Mouse (Mus musculus) T-helper 2 cell (primary cell): ENCODE results near the gene Chd4.
"Not testable (repeated sequence)": the region's sequence is repeated elsewhere in the genome, so short reads cannot be mapped to it uniquely, and the experiment has no call there.

Experiments used
- in situ Hi-C: fragments of 300-600 bp; cut with MboI, MseI; formaldehyde crosslinking; loops from one replicate; pipeline ENCODE4 v1.15.1; 2025; ENCODE audit warnings: high pct_unique_total_duplicates

Chd4 gene

GRCm38 (mm10) chr6:125095391-125096278 is at the start of gene Chd4:
Chd4 (plus strand) TSS chr6:125095981.
- in situ Hi-C loops = no loop called here

GRCm38 (mm10) chr6:125046691-125047090 is 49.1 kb upstream of the Chd4 start:
- in situ Hi-C loops = loop anchor here (5.0 kb wide), 1 partner anchor 36 kb away; no protein-coding TSS in a partner anchor

DNA sequence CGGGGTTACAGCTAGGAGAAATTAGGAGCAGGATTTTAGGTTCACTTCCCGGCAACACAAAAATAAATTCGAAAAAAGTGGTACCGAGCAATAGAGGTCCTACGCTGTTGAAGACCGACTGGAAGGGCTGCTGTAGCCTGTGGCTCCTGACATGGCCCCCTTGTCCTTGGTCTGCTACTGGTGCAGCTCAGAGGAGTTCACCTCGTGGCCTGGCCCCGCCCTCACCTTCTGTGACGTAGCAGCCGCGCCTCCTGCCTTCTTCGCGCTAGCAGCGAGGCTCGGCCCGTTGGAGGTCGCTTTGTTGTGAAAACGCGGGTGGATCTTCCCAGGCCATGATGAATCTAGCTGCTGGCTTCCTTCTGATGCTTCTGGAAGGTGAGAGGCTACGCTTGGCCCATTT is 46.1 kb upstream of the Chd4 start, which contains the start of gene Acrbp:
Gene Acrbp (plus strand): TSS at position 12 of the 400 bp plus-strand sequence.
- in situ Hi-C loops = loop anchor here (5.0 kb wide), 1 partner anchor 33 kb away; no protein-coding TSS in a partner anchor

- in situ Hi-C loops = no loop called here
Measured at GRCm38 (mm10) chr6:125051237-125051636, 44.5 kb upstream of the Chd4 start.

DNA sequence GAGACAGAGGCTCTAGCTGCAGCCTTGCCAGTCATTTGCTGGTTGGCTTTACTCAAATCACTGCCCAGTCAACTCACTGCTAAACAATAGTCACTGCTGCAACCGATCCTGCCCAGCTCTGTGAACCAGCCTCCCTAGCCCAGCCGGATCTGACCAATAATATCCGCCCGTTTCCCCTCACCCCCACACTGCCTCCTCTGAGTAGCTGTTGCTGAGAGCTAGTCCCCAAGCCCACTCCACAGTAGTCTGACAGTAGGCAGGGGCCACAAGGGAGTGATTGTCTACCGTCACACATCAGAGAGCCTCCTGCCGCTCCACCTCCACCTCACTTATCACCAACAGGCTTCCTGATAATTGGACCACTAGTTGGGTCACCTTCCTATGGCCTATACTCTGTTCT is 34.3 kb upstream of the Chd4 start:
- in situ Hi-C loops = no loop called here

DNA sequence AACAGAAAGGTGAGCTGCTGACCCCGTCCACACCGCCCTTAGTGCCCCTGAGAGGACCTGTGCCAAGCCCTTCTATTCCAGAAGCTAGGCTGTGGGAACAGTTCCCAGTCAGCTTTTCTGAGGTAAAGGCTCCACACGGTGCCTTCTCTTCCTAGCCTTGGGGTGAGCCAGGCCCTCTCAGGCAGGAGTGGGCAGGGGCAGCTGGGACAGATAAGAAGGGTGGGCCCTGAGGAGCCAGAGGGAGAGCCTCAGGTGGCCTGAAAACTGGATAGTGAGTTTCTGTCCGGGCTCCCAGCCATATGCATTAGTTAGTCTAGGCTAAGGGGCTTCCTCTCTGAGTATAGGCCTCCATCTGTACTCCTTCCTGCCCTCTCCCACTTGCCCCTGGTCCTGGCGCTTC is 33.3 kb upstream of the Chd4 start:
- in situ Hi-C loops = no loop called here

GRCm38 (mm10) chr6:125063906-125064305 is 31.9 kb upstream of the Chd4 start:
- in situ Hi-C loops = no loop called here

GRCm38 (mm10) chr6:125065223-125065622 is 30.6 kb upstream of the Chd4 start:
- in situ Hi-C loops = not testable (repeated sequence)

GRCm38 (mm10) chr6:125067571-125067995 is 28.2 kb upstream of the Chd4 start, which contains the start of gene Lpar5:
Lpar5 (plus strand) TSS chr6:125067920.
- in situ Hi-C loops = no loop called here

GRCm38 (mm10) chr6:125071170-125071895 is 24.4 kb upstream of the Chd4 start:
- in situ Hi-C loops = no loop called here

- in situ Hi-C loops = no loop called here
Measured at GRCm38 (mm10) chr6:125071896-125072279, 23.9 kb upstream of the Chd4 start.

- in situ Hi-C loops = no loop called here
Measured at GRCm38 (mm10) chr6:125073825-125074224, 22.0 kb upstream of the Chd4 start.

DNA sequence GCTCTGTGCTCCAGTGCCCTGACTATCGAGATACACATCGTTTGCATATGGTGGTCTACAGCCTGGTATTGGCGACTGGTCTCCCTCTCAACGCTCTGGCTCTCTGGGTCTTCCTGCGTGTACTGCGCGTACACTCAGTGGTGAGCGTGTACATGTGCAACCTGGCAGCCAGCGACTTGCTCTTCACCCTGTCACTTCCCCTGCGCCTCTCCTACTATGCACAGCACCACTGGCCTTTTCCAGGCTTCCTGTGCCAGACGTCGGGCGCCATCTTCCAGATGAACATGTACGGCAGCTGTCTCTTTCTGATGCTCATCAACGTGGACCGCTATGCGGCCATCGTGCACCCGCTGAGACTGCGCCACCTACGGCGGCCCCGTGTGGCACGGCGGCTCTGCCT is 14.4 kb upstream of the Chd4 start:
- in situ Hi-C loops = loop anchor here (5.0 kb wide), 1 partner anchor 34 kb away; the partner anchor contains the start of gene Acrbp

- in situ Hi-C loops = loop anchor here (5.0 kb wide), 1 partner anchor 35 kb away; the partner anchor contains the start of gene Acrbp
Measured at GRCm38 (mm10) chr6:125081797-125082560, 13.8 kb upstream of the Chd4 start.

DNA sequence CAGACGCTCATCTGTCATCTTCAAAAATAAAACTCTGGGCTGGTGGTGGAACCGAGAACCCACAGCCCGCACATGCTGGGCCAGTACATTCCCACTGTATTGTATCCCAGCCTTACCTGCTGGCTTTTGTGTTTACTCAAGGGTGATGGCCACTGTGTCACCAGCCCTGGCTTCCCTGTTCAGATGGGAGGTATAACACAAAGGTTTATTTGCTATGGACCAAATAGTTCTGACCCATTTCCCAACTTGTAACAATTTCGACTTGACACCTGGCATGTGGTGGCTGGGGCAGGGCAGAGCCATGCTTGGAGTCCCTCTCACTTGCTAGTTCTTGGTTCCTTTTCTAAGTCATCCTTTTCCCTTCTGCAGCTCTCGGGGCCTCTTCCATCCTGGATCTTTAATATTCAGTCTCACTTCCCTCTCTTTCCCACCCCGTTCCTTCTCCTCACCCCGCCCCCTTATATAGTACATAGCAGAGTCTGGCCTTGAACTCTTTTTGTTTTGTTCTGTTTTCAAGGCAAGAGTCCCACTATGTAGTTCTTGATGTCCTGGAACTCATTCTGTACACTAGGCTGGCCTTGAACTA is 12.9 kb upstream of the Chd4 start:
- in situ Hi-C loops = loop anchor here (5.0 kb wide), 1 partner anchor 36 kb away; the partner anchor contains the start of gene Acrbp

DNA sequence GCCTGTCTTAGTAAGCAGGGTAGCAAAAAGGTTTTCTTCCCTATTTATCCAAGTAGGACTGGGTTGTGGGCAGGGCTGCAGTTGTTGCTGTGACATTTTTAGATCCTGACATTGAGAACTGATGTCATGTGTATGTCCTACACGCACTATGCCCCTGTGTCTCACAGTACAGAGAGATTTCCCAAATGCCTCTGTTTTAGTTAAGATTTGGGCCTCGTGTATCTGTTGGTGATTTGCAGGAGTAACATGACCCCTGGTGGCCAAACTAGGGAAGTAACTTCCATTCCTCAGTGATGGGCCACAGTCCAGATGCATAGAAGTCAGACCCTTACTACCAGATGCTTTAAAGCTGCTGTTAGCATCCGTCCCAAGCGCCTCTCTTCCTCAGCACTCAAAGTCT is 11.4 kb upstream of the Chd4 start:
- in situ Hi-C loops = loop anchor here (5.0 kb wide), 1 partner anchor 37 kb away; the partner anchor contains the start of gene Acrbp

DNA sequence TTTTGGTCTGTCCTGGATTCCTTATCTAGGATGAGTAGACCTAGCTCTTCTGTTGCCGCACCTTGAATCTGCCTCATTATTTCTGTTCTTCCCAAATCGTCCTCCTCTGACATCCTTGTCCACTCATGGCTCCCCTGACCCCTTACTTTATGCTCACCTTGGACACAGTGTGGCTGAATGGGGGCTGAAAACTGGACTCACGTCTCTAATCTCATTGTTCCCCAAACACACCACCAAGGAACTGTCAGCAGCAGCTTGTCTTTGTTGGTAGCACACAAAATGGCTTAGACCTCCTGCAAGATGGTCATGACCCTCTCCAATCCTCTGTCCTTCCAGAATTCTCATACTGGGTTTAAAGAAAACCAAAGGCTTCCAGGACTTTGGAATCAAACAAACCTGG is 7.8 kb upstream of the Chd4 start:
- in situ Hi-C loops = no loop called here

GRCm38 (mm10) chr6:125088561-125089321 is 7.0 kb upstream of the Chd4 start:
- in situ Hi-C loops = no loop called here

DNA sequence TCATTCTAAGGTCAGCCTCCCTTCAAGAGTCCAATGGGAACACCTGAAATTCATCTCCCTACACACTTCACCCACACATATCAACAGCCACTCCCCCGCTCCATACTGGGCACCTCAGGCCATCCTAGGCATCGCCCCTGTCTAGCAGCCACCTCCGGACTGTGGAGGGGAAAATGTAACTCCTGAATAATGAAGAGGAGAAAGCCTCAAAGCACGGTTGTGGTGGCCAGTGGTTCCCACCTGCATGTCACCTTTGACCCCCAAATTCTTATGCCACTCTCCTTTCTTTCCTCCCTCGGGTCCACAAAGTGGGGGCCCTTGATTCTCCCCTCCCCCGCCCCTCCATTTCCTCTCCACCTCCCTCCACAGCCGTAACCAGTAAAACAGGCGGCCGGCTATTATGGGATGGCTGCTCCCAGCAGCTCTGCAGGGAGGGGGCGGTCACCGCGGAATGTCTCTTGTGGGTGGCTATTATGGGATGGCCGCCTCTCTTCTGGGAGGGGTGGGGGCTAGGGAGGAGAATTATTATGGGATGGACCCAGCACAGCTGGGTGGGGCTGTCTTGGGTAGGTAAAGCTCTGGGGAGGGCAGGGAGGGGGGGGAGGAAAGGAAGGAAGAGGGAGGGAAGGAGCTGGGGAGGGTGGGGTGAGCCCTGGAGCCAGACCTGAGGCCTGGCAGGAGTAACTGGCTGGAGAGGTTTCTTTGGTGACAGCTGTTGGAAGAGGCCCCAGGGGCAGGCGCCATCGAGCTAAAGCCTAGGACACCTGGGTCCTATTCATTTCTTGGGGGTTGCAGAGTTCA is 6.1 kb upstream of the Chd4 start:
- in situ Hi-C loops = no loop called here
